Mouse (Mus musculus): ENCODE results near the gene Bscl2.

Bscl2 gene

GRCm38 (mm10) chr19:8837251-8837791 is at the start of gene Bscl2:
Gene Bscl2, plus strand, starts transcription at chr19:8837467.
- in situ Hi-C loops (cut with MboI, MseI) = loop anchor here (5.0 to 25.0 kb wide), 3 partner anchors 35 to 1050 kb away; partner anchors contain the start of genes Incenp and Ubxn1

GRCm38 (mm10) chr19:8788521-8788920 is 48.7 kb upstream of the Bscl2 start:
- in situ Hi-C loops (cut with MboI, MseI) = no loop called here

DNA sequence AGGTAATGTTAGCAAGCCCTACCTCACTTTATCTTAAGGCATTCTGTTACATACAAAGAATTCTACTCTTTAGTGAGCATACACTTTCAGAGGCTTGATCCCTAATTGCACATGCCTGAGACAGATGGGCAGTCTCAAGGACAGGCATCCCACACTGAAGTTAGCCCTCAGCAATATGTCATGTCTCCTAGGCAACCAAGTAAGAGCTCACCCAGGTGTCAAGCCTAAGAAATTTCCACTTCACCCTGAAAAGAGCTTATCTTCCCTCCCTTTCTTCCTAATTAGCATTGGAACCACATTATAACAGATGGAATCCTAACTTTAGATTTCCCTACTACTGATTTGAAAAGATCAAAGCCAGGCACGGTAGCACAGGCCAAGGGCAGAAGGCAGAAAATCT is 48.1 kb upstream of the Bscl2 start:
- in situ Hi-C loops (cut with MboI, MseI) = no loop called here

GRCm38 (mm10) chr19:8790171-8790570 is 47.1 kb upstream of the Bscl2 start:
- in situ Hi-C loops (cut with MboI, MseI) = no loop called here

DNA sequence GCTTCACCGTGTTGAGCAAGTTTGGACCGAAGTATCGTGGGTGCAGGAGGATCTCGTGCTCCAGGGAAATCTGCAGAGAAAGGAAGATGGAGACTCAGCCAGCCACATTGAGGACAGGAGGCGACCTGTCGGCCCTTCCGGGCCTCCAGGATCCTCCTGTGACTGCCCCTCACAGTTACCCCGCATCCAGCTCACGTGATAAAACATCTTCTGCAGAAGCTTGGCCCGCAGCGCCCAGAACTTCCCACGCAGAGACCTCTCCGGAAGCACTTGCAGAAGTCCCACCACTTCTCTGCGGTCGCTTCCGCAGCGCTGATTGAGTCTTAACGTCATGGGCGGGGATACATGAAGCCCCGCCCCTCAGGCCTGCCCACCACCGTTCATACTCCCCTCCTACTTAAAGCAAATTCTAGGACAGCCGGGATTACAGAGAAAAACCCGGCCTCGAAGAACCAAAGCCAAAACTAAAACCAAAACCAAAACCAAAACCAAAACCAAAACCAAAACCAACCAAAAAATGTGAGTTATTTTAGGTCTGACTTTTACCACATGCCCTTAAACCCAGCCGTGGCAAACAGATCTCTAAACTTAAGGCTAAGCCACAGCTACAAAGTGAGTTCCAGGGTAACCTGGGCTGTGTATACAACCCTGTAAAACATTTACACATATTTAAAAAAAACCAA is 38.9 kb upstream of the Bscl2 start, which contains the start of gene Polr2g:
Polr2g (minus strand) TSS at position 314 of the 683 bp plus-strand sequence.
- in situ Hi-C loops (cut with MboI, MseI) = no loop called here

- in situ Hi-C loops (cut with MboI, MseI) = no loop called here
These were observed 38.3 kb upstream of the Bscl2 start for GRCm38 (mm10) chr19:8798947-8799315.

DNA sequence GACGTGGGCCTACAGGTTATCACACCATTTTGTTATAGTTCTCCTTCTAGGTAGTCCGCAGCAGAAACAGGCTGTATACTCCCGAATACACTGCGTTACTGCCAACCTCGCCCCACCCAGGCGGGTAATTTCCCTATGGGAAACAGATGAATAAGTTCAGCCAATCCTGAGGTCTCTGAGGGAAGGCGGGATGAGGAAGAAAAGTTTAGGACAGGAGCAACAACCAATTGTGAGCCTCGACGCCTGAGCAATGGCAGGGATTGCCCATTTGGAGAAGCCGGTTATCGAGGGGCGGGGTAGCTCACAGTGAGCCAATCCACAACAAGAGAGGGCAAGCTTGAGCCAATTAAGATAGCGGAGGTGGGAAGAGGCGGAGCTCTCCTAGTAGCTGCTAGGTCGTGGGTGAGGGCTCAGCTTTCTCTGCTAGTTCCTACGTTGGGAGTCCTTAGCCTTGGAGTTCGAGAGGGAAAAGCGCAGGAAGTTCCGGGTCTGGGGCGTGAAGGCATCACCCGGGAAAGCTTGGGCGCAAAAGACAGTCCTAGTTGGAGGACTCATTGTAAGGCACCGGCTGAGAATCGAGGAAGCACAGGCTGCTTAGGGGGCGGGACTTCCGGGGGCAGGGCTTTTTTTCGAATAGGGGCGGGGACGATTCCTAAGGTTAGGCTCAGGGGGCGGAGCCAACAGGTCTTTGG is 35.0 kb upstream of the Bscl2 start, which contains the start of gene Zbtb3:
Zbtb3 (plus strand) TSS at position 426 of the 692 bp plus-strand sequence.
- in situ Hi-C loops (cut with MboI, MseI) = no loop called here

GRCm38 (mm10) chr19:8803204-8803780 is 34.0 kb upstream of the Bscl2 start:
- in situ Hi-C loops (cut with MboI, MseI) = no loop called here

GRCm38 (mm10) chr19:8803879-8804660 is 33.2 kb upstream of the Bscl2 start:
- in situ Hi-C loops (cut with MboI, MseI) = no loop called here

DNA sequence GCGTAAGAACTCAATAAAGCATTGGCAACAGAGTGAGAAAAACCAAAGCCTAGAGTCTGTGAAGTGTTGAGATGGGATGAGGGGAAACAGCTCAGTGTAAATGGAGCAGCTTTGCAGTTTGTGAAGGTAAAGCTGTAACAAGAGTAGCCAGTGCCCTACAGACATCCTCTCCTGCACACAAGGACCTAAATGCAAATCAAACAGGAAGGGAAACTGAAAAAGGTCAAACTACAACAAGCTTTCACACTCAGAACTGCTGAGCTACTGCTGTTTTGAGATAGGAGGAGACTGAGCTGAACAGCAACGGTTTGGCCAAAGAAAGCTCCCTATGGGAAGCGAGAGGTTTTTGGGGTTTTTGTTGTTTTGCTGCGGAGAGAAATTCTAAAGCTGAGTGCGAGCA is 30.5 kb upstream of the Bscl2 start:
- in situ Hi-C loops (cut with MboI, MseI) = no loop called here

- in situ Hi-C loops (cut with MboI, MseI) = loop anchor here (5.0 kb wide), 2 partner anchors 39 to 81 kb away; partner anchors contain the start of gene Ganab
These were observed 21.5 kb upstream of the Bscl2 start for GRCm38 (mm10) chr19:8815812-8816211.

GRCm38 (mm10) chr19:8817001-8817400 is 20.3 kb upstream of the Bscl2 start:
- in situ Hi-C loops (cut with MboI, MseI) = loop anchor here (5.0 kb wide), 2 partner anchors 40 to 80 kb away; partner anchors contain the start of gene Ganab

- in situ Hi-C loops (cut with MboI, MseI) = loop anchor here (5.0 kb wide), 2 partner anchors 41 to 79 kb away; partner anchors contain the start of gene Ganab
These were observed 18.9 kb upstream of the Bscl2 start for GRCm38 (mm10) chr19:8818301-8818798.

GRCm38 (mm10) chr19:8818801-8819595 is 18.3 kb upstream of the Bscl2 start, which contains the start of gene Ttc9c:
Gene Ttc9c, minus strand, starts transcription at chr19:8819333.
- in situ Hi-C loops (cut with MboI, MseI) = loop anchor here (5.0 kb wide), 2 partner anchors 42 to 78 kb away; partner anchors contain the start of gene Ganab

DNA sequence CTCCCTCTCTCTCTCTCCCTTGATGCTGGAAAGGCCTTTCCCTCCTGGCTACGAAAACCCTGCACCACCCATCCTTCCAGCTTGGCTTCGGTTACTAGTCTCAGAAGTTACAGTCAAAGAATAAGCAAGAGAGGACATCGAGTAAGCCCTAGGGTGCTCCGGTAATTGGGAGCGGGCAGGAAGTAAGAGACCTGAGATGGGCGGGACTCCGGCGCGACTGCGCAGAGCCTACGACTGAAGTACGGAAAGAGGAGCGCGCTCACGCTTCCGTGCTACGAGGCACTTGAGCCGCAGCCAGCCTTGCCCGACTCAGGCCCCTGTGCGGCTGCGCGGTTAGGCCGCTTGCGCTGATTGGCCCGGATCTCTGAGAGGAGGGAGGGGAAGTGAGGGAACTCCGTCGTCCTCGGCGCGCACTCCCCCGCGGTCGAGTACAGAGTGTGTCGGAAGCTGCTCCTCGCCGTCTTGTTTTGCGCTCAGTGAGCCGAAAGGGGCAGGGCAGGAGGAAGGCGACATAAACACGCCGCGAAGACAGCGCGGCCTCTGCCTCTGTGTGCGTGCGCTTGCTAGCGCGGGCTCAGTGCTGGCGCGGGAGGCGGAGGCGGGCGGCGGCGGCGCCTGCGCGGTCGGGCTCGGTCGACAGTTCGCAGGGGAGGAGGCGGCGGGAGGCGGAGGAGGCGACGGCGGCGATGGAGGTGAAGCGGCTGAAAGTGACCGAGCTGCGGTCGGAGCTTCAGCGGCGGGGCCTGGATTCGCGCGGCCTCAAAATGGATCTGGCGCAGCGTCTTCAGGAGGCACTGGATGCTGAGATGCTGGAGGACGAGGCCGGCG is 17.5 kb upstream of the Bscl2 start, which contains the start of gene Hnrnpul2:
Hnrnpul2 (plus strand) TSS at position 415 of the 828 bp plus-strand sequence.
- in situ Hi-C loops (cut with MboI, MseI) = loop anchor here (5.0 kb wide), 3 partner anchors 43 to 77 kb away; partner anchors contain the start of genes Ganab and Nxf1

- in situ Hi-C loops (cut with MboI, MseI) = loop anchor here (5.0 kb wide), 1 partner anchor 63 kb away; the partner anchor contains the start of gene Nxf1
These were observed 16.8 kb upstream of the Bscl2 start for GRCm38 (mm10) chr19:8820424-8820956.

DNA sequence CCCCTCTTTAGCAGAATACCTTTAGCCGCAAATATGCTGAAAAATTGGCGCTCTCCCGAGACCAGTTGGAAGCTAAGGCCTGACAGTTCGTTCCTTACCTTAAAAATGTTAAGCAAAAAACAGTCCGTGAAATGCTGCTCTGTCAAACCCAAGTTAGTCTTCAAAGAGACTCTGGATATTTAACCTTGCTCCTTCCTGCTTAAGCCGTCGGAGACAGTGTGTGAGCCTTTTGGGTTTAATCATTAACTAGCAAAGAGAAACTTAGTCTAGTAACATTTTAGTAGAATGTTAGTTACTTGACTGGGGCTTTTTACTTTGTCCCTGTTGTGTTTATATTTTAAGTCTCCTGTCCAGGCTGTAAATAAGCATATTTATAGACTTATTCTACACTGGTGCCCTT is 16.1 kb upstream of the Bscl2 start:
- in situ Hi-C loops (cut with MboI, MseI) = loop anchor here (5.0 kb wide), 1 partner anchor 64 kb away; the partner anchor contains the start of gene Nxf1

- in situ Hi-C loops (cut with MboI, MseI) = loop anchor here (5.0 kb wide), 1 partner anchor 65 kb away; the partner anchor contains the start of gene Nxf1
These were observed 14.6 kb upstream of the Bscl2 start for GRCm38 (mm10) chr19:8822696-8823095.

Data from T-helper 1 cell (primary cell).